Mouse (Mus musculus): ENCODE data around the gene Prps1. TPM values are rescaled to one million over a fixed set of nuclear protein-coding genes. Genes with fewer than 3 reads are reported as not detected.
"Not testable (repeated sequence)": the region's sequence is repeated elsewhere in the genome, so short reads cannot be mapped to it uniquely, and the experiment has no call there.

The Prps1 gene
- polyA plus RNA-seq, 1 experiment from 2014 or later, result 27.5 TPM

- H3K36me3 ChIP-seq (ENCODE audit: control insufficient read depth, insufficient read depth), result no peaks in the 10 kb centered on the region
- H3K27ac ChIP-seq (ENCODE audit: low read length), result 0 out of 2 replicates have a peak overlapping the region, but pooled peaks have one; percentile 16
- no peak overlapping the region for H3K9ac ChIP-seq (ENCODE audit: low read depth, low read length)
- 47% methylated on average over 6 of the region's 6 CpGs for WGBS (ENCODE audit: insufficient replicate concordance)
- no peaks in the 10 kb centered on the region; the same call in 1 of the 2 replicates for H3K27me3 ChIP-seq (ENCODE audit: control insufficient read depth, insufficient read depth, low read depth, low read length)
- no peak overlapping the region for H3K4me3 ChIP-seq (ENCODE audit: low read depth, low read length)
- H3K4me2 ChIP-seq (ENCODE audit: low read depth, low read length), result no peak overlapping the region
- no peaks in the 10 kb centered on the region for H3K9me3 ChIP-seq (replicated peaks; ENCODE audit: control insufficient read depth, low read length)
- peaks cover 15% of the 10 kb centered on the region for H3K4me1 ChIP-seq (ENCODE audit: control insufficient read depth, low read depth, low read length)
- ATAC-seq (ENCODE audit: low read depth), result no peak
These were observed 50.2 kb downstream of the Prps1 start for GRCm38 (mm10) chrX:140506436-140507180.

DNA sequence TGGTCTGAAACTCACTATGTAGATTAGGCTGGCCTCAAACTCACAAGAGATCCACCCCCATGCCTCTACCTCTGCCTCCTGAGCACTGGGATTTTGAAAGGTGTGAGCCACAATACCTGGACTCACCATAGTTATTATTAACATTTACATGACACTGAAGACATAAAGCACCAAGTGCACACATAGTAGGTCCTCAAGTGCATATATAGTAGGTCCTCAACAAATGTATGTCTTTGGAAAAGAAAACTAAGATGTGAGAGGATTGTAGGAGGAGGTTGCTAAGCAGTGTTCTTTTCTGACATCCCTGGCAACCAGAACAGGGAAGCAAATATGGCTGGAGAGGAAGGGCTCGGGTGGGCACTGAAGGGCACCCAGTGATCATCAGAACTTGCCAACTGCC, 51.0 kb downstream of the Prps1 start:
- Histone ChIP-seq H3K9ac (ENCODE audit: low read depth, low read length) (no peak overlapping the region), H3K27ac (ENCODE audit: low read length) (no peak overlapping the region)
- 47% methylated on average over 1 of the region's 1 CpGs for WGBS (ENCODE audit: insufficient replicate concordance)

DNA sequence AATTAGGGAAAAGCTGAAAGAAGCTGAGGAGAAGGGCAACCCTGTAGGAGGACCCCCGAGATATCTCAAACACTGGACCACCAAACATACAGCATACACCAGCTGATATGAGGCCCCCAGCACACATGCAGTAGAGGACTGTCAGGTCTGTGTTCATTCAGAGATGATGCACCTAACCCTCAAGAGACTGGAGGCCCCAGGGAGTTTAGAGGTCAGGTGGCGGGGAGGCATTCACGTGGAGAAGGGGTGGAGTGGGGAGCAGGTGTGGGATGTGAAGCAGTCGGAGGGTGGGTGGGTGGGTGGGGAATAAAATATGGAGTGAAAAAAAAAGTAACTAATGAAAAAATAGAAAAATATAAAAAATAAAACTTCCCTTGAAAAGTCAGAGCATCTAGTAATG, 52.4 kb downstream of the Prps1 start:
- not testable (repeated sequence) for H3K9ac ChIP-seq (ENCODE audit: low read depth, low read length); ATAC-seq (ENCODE audit: low read depth); H3K9me3 ChIP-seq (replicated peaks; ENCODE audit: control insufficient read depth, low read length); H3K4me2 ChIP-seq (ENCODE audit: low read depth, low read length); H3K27ac ChIP-seq (ENCODE audit: low read length); H3K27me3 ChIP-seq (ENCODE audit: control insufficient read depth, insufficient read depth, low read depth, low read length); H3K36me3 ChIP-seq (ENCODE audit: control insufficient read depth, insufficient read depth); H3K4me3 ChIP-seq (ENCODE audit: low read depth, low read length)
- peaks cover 15% of the 10 kb centered on the region for H3K4me1 ChIP-seq (ENCODE audit: control insufficient read depth, low read depth, low read length)
- WGBS (ENCODE audit: insufficient replicate concordance), result 61% methylated on average over 4 of the region's 4 CpGs

More for the DNA sequence above, 51.0 kb downstream of the Prps1 start:
- Histone ChIP-seq H3K36me3 (ENCODE audit: control insufficient read depth, insufficient read depth) (no peaks in the 10 kb centered on the region), H3K4me2 (ENCODE audit: low read depth, low read length) (no peak overlapping the region), H3K4me1 (ENCODE audit: control insufficient read depth, low read depth, low read length) (peaks cover 15% of the 10 kb centered on the region), H3K4me3 (ENCODE audit: low read depth, low read length) (no peak overlapping the region), H3K9me3 (replicated peaks; ENCODE audit: control insufficient read depth, low read length) (no peaks in the 10 kb centered on the region), H3K27me3 (ENCODE audit: control insufficient read depth, insufficient read depth, low read depth, low read length) (no peaks in the 10 kb centered on the region; the same call in 1 of the 2 replicates)
- no peak for ATAC-seq (ENCODE audit: low read depth)

GRCm38 (mm10) chrX:140509817-140510216, 53.4 kb downstream of the Prps1 start:
- Histone ChIP-seq H3K4me3 (ENCODE audit: low read depth, low read length) (no peak overlapping the region), H3K9ac (ENCODE audit: low read depth, low read length) (no peak overlapping the region), H3K36me3 (ENCODE audit: control insufficient read depth, insufficient read depth) (no peaks in the 10 kb centered on the region), H3K27ac (ENCODE audit: low read length) (no peak overlapping the region), H3K27me3 (ENCODE audit: control insufficient read depth, insufficient read depth, low read depth, low read length) (no peaks in the 10 kb centered on the region; the same call in 1 of the 2 replicates), H3K4me2 (ENCODE audit: low read depth, low read length) (no peak overlapping the region), H3K9me3 (replicated peaks; ENCODE audit: control insufficient read depth, low read length) (no peaks in the 10 kb centered on the region), H3K4me1 (ENCODE audit: control insufficient read depth, low read depth, low read length) (peaks cover 10% of the 10 kb centered on the region)
- 51% methylated on average over 6 of the region's 6 CpGs for WGBS (ENCODE audit: insufficient replicate concordance)
- ATAC-seq (ENCODE audit: low read depth), result no peak

DNA sequence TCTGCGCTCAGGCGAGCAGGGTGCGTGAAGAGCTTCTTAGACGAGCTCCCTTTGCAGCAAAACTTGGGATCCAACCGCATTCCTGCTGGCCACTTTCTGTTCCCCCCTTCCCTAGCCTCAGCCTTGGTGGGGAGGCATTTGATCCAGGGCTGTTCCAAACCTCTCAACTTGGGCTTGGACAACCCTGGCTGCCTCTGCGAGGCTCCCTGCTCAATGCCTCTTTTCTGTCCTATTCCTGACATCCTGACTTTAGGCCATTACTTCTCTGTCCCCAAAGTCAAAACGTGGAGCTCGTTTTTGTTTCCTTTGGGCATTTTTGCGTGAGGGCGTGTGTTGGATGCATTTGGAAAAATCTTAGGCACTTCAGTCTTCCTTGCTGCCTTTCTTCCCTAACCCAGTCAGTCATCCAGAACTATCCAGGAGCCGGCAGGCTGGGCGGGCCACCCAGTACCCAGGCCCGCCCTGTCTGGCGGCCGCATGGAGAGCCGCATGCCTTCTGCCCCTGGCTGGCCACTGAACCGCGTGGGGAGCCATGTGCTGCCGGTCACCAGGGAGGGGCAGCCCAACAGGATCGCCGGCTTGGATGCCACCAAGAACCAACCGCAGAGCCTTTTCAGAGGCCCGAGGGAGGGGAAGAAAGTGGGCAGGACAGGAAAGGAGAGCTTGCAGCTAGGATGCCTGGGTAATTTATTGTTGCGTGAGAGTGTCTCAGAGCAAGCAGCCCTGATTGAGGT, 54.5 kb downstream of the Prps1 start:
- Histone ChIP-seq H3K36me3 (ENCODE audit: control insufficient read depth, insufficient read depth) (no peaks in the 10 kb centered on the region), H3K4me2 (ENCODE audit: low read depth, low read length) (0 out of 2 replicates have a peak overlapping the region, but pooled peaks have one; percentile 9), H3K9me3 (replicated peaks; ENCODE audit: control insufficient read depth, low read length) (no peaks in the 10 kb centered on the region), H3K27ac (ENCODE audit: low read length) (peak overlapping the region; percentile 41; the same call in 1 of the 2 replicates), H3K4me1 (ENCODE audit: control insufficient read depth, low read depth, low read length) (peaks cover 2% of the 10 kb centered on the region; the same call in 1 of the 2 replicates), H3K27me3 (ENCODE audit: control insufficient read depth, insufficient read depth, low read depth, low read length) (no peaks in the 10 kb centered on the region; the same call in 1 of the 2 replicates), H3K9ac (ENCODE audit: low read depth, low read length) (no peak overlapping the region), H3K4me3 (ENCODE audit: low read depth, low read length) (no peak overlapping the region)
- no peak for ATAC-seq (ENCODE audit: low read depth)
- 36% methylated on average over 24 of the region's 24 CpGs for WGBS (ENCODE audit: insufficient replicate concordance)

- Histone ChIP-seq H3K4me1 (ENCODE audit: control insufficient read depth, low read depth, low read length) (peaks cover 2% of the 10 kb centered on the region; the same call in 1 of the 2 replicates), H3K4me3 (ENCODE audit: low read depth, low read length) (no peak overlapping the region), H3K4me2 (ENCODE audit: low read depth, low read length) (no peak overlapping the region), H3K9me3 (replicated peaks; ENCODE audit: control insufficient read depth, low read length) (no peaks in the 10 kb centered on the region), H3K27ac (ENCODE audit: low read length) (no peak overlapping the region), H3K27me3 (ENCODE audit: control insufficient read depth, insufficient read depth, low read depth, low read length) (no peaks in the 10 kb centered on the region; the same call in 1 of the 2 replicates), H3K9ac (ENCODE audit: low read depth, low read length) (no peak overlapping the region), H3K36me3 (ENCODE audit: control insufficient read depth, insufficient read depth) (no peaks in the 10 kb centered on the region)
- ATAC-seq (ENCODE audit: low read depth), result no peak
- 57% methylated on average over 7 of the region's 7 CpGs for WGBS (ENCODE audit: insufficient replicate concordance)
These were observed 55.6 kb downstream of the Prps1 start for GRCm38 (mm10) chrX:140511687-140512651.

- no peak for ATAC-seq (ENCODE audit: low read depth)
- no peaks in the 10 kb centered on the region for H3K9me3 ChIP-seq (replicated peaks; ENCODE audit: control insufficient read depth, low read length)
- WGBS (ENCODE audit: insufficient replicate concordance), result 64% methylated on average over 2 of the region's 2 CpGs
- H3K4me3 ChIP-seq (ENCODE audit: low read depth, low read length), result no peak overlapping the region
- H3K36me3 ChIP-seq (ENCODE audit: control insufficient read depth, insufficient read depth), result no peaks in the 10 kb centered on the region
- no peak overlapping the region for H3K9ac ChIP-seq (ENCODE audit: low read depth, low read length)
- H3K27me3 ChIP-seq (ENCODE audit: control insufficient read depth, insufficient read depth, low read depth, low read length), result no peaks in the 10 kb centered on the region; the same call in 1 of the 2 replicates
- peaks cover 2% of the 10 kb centered on the region; the same call in 1 of the 2 replicates for H3K4me1 ChIP-seq (ENCODE audit: control insufficient read depth, low read depth, low read length)
- H3K4me2 ChIP-seq (ENCODE audit: low read depth, low read length), result no peak overlapping the region
- H3K27ac ChIP-seq (ENCODE audit: low read length), result no peak overlapping the region
These were observed 57.0 kb downstream of the Prps1 start for GRCm38 (mm10) chrX:140513379-140513778.

- Histone ChIP-seq H3K9ac (ENCODE audit: low read depth, low read length) (no peak overlapping the region), H3K4me3 (ENCODE audit: low read depth, low read length) (no peak overlapping the region), H3K27me3 (ENCODE audit: control insufficient read depth, insufficient read depth, low read depth, low read length) (no peaks in the 10 kb centered on the region; the same call in 1 of the 2 replicates), H3K9me3 (replicated peaks; ENCODE audit: control insufficient read depth, low read length) (no peaks in the 10 kb centered on the region), H3K4me2 (ENCODE audit: low read depth, low read length) (no peak overlapping the region), H3K4me1 (ENCODE audit: control insufficient read depth, low read depth, low read length) (peaks cover 4% of the 10 kb centered on the region; the same call in 1 of the 2 replicates), H3K36me3 (ENCODE audit: control insufficient read depth, insufficient read depth) (no peaks in the 10 kb centered on the region), H3K27ac (ENCODE audit: low read length) (no peak overlapping the region)
- no peak for ATAC-seq (ENCODE audit: low read depth)
- WGBS (ENCODE audit: insufficient replicate concordance), result 68% methylated on average over 8 of the region's 8 CpGs
These were observed 61.9 kb downstream of the Prps1 start for GRCm38 (mm10) chrX:140518351-140518750.

Data from liver, embryonic 16.5 days (tissue).